ENCODE assay signal across 8 mouse cellular contexts in genomic region chr10:98914810-98915241, GRCm38 (mm10). TPM values are rescaled to one million over a fixed set of nuclear protein-coding genes. Genes with fewer than 3 reads are reported as not detected.
DNase-seq lines count a peak whose midpoint lies in the region; ATAC-seq and TF ChIP-seq lines count a peak whose summit lies in the region.

No protein-coding gene starts in this region.

- WGBS in heart, embryonic 10.5 days: 1% methylated on average over 42 of the region's 62 CpGs
- WGBS in kidney, embryonic 14.5 days: under 1% methylated on average over 26 of the region's 62 CpGs

- peak overlapping the region; percentile 97 for H3K4me3 ChIP-seq in embryonic fibroblast, embryonic 13.5 days (ENCODE audit: insufficient read depth, low read length)
- peak overlapping the region; percentile 98 for H3K4me3 ChIP-seq in heart, embryonic 10.5 days
- H3K4me3 ChIP-seq in kidney, embryonic 14.5 days (ENCODE audit: low read length): peak overlapping the region; percentile 96

- peaks cover 3% of the 10 kb centered on the region; the same call in 1 of the 2 replicates for H3K4me1 ChIP-seq in embryonic fibroblast, embryonic 13.5 days (ENCODE audit: control insufficient read depth, insufficient read depth, low read length)
- H3K4me1 ChIP-seq in heart, embryonic 10.5 days: peaks cover 10% of the 10 kb centered on the region
- 0 out of 2 replicates have a peak, but pooled peaks cover 3% of the 10 kb centered on the region for H3K4me1 ChIP-seq in kidney, embryonic 14.5 days (ENCODE audit: control insufficient read depth, insufficient read depth, low read length)

- peak; percentile 88 for DNase-seq in brain, embryonic 14.5 days (ENCODE audit: low read depth)
- peak; percentile 88 for DNase-seq in heart, embryonic 10.5 days (ENCODE audit: low spot score)
- DNase-seq in liver: peak; percentile 92
- peak; percentile 71 to 80 for DNase-seq in monocyte, adult 2 months (ENCODE audit: low read depth in 1 of 2, low spot score in 2 of 2)
- peak; percentile 75 to 80 for DNase-seq in spleen, postnatal 14 days (ENCODE audit: low spot score in 2 of 2)

- no peak for TF ChIP-seq POLR2A in brain, embryonic 14.5 days (IDR thresholded peaks at IDR 0.05; ENCODE audit: borderline replicate concordance, extremely low read depth, insufficient read depth, insufficient read length, poor library complexity, severe bottlenecking)
- peak; percentile 66 for TF ChIP-seq POLR2A in embryonic fibroblast, embryonic 13.5 days (IDR thresholded peaks at IDR 0.05; ENCODE audit: low read depth, low read length)

- TF ChIP-seq CTCF in brain, embryonic 14.5 days (IDR thresholded peaks at IDR 0.05; ENCODE audit: borderline replicate concordance, extremely low read depth, insufficient read depth, insufficient read length): no peak
- no peak for TF ChIP-seq CTCF in embryonic fibroblast, embryonic 13.5 days (IDR thresholded peaks at IDR 0.05; ENCODE audit: borderline replicate concordance, insufficient read depth, low read length)

- peak overlapping the region; percentile 81 for H3K4me2 ChIP-seq in kidney, embryonic 14.5 days (replicated peaks; ENCODE audit: low read depth, low read length)

- peak overlapping the region; percentile 94 for H3K9ac ChIP-seq in kidney, embryonic 14.5 days (ENCODE audit: low read depth, low read length)

- H3K36me3 ChIP-seq in heart, embryonic 10.5 days: no peaks in the 10 kb centered on the region
- no peaks in the 10 kb centered on the region for H3K36me3 ChIP-seq in kidney, embryonic 14.5 days (ENCODE audit: control insufficient read depth, insufficient read depth, low read length)

- no peaks in the 10 kb centered on the region for H3K9me3 ChIP-seq in heart, embryonic 10.5 days
- no peaks in the 10 kb centered on the region for H3K9me3 ChIP-seq in kidney, embryonic 14.5 days (ENCODE audit: control insufficient read depth, low read length)

- ATAC-seq in CD4-positive, CD25-positive, alpha-beta regulatory T cell, adult 4 months: peak; percentile 35
- peak; percentile 86 for ATAC-seq in kidney, embryonic 14.5 days (ENCODE audit: low FRiP score, low TSS enrichment)

- H3K27ac ChIP-seq in embryonic fibroblast, embryonic 13.5 days (ENCODE audit: insufficient read depth, low read length): peak overlapping the region; percentile 93
- peak overlapping the region; percentile 99 for H3K27ac ChIP-seq in heart, embryonic 10.5 days
- peak overlapping the region; percentile 99 for H3K27ac ChIP-seq in kidney, embryonic 14.5 days (ENCODE audit: low read depth, low read length)

- no peaks in the 10 kb centered on the region for H3K27me3 ChIP-seq in heart, embryonic 10.5 days (ENCODE audit: insufficient read depth, poor library complexity, severe bottlenecking)
- no peaks in the 10 kb centered on the region for H3K27me3 ChIP-seq in kidney, embryonic 14.5 days (ENCODE audit: control insufficient read depth, insufficient read depth, low read length)

RNA-seq across cellular contexts. Expression of gene Atp2b1, which starts 0.6 kb away (rescaled TPM):
- 100 to 1,000 TPM; 147 to 159 TPM for polyA plus RNA-seq in CD4-positive, CD25-positive, alpha-beta regulatory T cell, adult 4 months (2017; shearing (Covaris generic))
- 46.6 and 92.4 TPM in 2 replicates for polyA plus RNA-seq in brain, embryonic 14.5 days (2012; rRNA removed)
- 93.0 and 99.5 TPM in 2 replicates for polyA plus RNA-seq in embryonic fibroblast, embryonic 13.5 days (2011; ENCODE audit: insufficient read length, low read depth, missing spikeins)
- polyA plus RNA-seq in heart, embryonic 10.5 days (2016; fragmentation: Nextera tagmentation; extraction: Ambion mirVana): 106 and 129 TPM in 2 replicates
- 123 and 149 TPM in 2 replicates for polyA plus RNA-seq in kidney, embryonic 14.5 days (2014; fragmentation: Nextera tagmentation; extraction: Ambion mirVana)

Comparison
In these comparisons a context has a peak if more than half of its experiments do, and no peak if none do; other contexts are left out.
1. Peak in every context shown above with its lines: DNase-seq, ATAC-seq, H3K4me3 ChIP-seq and H3K27ac ChIP-seq.